Mouse (Mus musculus) kidney, adult 9 months (tissue): ENCODE results near the gene Ppp1r3e.

ENCODE experiments used
- DNase-seq: peaks from one replicate; pipeline ENCODE4 v3.0.0; 2022

Gene Ppp1r3e

DNA sequence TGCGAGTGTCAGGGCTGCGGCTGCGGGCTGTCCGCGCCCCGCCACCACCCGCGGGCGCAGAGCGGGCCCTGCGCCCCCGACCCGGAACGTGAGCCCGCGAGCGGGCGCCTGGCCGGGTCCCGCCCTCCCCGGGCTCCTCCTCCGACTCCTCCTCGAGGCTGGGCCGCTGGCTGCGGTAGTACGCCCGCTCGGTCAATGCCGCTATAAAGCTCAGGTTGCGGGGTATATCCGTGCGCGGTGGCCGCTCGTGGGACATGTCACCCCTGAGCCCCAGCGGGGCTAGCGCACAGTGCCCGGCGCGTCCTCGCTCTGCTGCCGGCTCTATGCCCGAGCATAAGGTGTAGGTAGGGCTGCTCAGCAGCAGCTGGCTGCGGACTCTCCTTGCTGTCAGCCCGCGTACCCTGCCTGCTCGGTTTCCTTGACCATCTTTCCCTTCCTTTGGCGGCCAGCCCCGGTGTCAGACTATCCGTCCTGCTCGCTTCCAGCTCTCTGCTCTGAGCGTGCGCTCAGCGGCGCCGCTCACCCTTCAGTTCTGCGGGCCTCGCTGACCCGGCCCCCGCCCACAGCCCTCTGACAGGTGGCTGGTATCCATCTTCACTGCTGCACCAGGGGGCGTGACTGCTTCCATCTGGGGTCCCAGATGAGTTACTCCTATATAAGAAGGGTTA, at the start of gene Ppp1r3e:
Gene Ppp1r3e (minus strand): TSS at position 503 of the 668 bp plus-strand sequence.
- DNase-seq, result peak; percentile 74

DNA sequence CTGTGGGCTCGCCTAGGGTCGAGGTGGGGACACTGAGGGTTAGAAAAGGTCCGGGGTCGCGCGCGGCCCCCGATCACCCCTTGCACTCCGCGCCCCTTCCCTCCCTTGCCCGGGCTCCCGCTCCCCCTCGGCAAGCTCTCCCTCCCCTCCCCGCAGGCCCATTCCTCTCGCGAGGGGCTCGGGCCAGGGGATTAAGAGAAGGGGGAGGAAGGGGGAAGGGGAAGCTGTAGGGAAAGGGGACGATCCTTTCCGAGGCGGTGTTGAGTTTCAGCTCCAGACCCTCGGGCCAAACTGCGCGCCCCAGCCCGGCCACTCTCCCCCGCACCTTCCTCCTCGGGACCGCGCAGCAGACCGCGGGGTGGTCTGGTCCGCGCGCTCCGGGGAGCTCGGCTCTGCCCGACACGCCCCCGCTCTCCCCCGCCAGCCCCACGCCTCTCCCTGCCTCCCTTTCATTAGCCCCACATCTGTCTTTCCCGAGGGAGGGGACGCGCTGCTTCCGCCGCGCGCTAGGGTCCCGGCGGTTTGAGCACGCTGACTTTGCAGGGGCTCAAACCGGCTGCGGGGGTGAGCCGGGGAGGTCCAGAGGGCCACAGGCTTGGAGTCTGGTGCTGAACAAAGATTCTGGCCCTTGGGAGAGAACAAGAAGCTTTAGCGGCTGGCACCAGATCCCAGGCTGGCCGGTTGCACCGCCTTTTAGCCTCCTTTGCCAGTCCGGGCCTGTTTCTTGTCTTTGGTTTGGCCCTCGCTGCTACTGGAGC, 49.2 kb upstream of the Ppp1r3e start:
- no peak for DNase-seq

DNA sequence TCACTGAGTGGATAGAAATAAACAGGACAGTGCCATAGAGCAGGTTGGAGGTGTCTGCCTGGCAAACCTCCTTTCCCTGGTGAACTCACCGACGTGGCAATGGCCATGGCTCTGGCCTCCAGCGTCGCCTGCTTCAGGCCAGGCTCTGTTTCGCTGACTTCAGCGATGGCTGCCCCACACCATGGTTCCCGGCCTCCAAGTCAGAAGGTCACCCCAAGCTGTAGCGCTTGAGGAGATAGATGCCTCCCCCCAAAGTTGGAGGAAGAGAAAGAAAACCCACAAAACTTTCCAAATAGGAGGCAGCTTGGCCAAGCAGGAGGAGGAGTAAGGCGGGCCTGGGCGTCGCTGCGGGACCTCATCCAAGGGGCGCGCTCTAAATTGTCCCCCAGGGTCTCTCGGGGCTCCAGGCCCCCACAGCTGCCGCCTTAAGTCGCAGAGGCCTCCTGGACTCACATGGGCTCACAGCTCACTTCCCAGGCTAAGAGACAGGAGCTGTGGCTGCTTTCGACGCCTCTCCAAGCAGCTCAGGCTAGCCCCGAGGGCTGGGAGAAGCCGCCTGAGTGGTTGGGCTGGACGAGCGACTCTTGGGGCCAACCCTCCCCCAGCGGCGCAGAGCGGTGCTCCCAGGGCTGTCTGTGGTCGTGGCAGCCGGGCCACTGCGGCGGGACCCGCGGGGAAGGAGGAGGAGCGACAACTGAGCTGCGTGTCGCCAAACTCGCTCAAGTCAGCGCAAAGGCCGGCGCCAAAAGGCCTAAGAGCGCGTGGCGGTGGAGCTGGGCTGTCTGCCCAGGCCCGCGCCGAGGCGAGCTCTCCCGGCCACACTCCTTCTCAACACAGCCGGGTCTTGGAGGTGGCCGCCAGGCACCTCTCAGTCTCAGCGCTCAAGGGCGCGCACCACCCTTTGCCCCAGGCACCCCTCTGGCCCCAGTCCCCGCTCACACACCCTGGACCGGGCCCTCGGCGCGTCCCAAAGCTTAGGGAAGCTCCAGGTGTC, 48.3 kb upstream of the Ppp1r3e start, which contains the start of gene Efs:
Gene Efs (minus strand): TSS at position 778 of the 994 bp plus-strand sequence.
- DNase-seq, result peak; percentile 28

DNA sequence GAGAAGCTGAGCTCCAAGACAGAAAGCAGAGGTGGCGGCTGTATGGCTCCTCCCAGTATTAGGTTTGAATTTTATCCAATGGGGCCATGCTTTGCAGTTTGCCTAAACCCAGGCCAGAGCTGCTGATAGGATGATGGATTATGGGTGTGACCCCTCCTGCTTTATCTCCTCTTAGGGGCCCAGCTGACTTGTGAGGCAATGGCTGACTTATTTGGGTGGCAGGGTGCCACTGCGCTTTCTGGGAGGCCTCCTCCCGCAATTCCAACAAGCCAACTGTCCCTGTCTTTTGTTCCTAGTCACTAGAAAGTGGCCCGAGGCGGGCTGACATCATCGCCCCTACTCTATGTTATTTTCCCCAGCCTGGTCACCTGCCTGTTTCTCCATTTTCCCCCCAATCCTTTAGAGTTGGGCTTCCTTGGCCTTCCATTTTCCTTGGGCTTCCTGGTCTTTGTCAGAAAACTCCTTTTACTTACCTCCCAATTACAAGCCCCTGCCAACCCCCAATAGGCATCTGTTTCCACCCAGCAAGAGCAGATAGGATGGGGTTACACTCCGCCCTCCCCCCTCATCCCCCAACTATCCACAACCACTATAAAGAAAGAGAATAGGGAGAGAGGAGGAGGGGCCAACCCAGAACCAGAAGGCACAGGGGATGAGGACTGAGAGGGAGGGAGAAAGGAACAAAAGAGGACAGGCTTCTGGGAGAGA, 47.4 kb upstream of the Ppp1r3e start:
- DNase-seq, result no peak

DNA sequence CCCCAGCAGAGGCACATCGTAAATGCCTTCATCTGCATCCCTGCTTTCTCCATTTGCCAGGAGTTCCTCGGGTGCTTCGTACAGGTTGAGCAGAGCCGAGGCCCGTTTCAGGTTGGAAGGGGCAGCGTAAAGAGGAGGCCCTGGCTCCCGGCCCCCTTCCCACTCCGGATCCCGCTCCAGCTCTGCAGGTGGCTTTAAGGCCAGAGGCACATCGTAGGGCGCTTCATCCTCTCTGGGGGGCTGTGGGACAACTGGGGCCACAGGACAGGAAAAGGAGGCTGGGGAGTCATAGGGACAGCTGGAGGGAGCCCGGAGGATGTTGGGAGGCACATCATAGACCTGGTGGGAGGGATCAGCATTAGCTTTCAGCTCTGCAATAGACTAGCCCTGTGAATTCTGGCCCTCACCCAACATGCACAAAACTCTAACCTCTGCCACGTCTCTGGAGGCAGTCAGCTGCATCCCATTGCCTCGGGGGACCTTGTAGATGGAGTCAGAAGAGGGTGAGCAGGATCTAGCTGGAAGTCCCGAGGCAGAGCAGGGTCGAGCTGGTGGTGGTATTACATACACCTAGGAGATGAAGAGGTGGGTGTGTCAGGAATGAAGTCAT, 42.8 kb upstream of the Ppp1r3e start:
- DNase-seq, result no peak

DNA sequence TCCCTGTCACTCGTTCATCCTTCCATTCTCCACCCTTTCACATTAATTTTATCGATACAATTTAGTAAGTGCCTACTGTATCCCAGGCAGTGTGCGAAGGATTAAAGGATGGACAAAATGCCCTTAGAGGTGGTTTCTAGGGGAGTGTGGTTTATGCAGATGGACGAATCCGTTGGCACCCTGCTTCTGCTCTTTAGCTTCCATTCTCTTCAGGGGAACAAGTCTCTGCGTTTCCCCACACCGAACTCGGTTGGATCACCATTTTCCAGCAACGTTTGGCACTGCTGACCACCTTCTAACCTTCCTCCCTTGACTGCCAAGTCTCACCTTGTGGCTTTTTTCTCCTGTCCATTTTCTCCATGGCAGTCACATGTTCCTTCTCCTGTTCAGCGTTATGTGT, 36.0 kb upstream of the Ppp1r3e start:
- DNase-seq, result no peak

DNA sequence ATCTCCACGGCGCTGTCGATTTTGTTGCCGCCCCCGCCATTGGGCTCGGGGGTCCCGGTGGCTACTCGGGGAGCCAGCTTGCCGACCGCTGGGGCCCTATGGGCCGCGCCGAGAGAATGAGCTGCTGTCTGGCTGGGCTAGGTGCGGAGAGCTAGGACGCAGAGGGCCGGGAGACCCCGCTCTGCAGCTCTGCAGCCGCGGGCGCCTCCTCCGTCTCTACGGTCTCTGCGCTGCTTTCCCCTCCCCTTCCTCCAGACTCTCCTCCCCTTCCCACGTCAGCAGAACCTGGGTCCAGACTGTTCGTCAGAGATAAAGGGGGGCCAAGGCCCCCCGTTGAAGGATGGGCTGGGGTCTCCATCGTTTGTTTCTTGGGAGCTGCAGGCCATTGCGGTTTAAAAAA, 35.5 kb upstream of the Ppp1r3e start, which contains the start of gene Slc22a17:
Gene Slc22a17 (minus strand): TSS at position 247 of the 400 bp plus-strand sequence.
- peak; percentile 56 for DNase-seq

DNA sequence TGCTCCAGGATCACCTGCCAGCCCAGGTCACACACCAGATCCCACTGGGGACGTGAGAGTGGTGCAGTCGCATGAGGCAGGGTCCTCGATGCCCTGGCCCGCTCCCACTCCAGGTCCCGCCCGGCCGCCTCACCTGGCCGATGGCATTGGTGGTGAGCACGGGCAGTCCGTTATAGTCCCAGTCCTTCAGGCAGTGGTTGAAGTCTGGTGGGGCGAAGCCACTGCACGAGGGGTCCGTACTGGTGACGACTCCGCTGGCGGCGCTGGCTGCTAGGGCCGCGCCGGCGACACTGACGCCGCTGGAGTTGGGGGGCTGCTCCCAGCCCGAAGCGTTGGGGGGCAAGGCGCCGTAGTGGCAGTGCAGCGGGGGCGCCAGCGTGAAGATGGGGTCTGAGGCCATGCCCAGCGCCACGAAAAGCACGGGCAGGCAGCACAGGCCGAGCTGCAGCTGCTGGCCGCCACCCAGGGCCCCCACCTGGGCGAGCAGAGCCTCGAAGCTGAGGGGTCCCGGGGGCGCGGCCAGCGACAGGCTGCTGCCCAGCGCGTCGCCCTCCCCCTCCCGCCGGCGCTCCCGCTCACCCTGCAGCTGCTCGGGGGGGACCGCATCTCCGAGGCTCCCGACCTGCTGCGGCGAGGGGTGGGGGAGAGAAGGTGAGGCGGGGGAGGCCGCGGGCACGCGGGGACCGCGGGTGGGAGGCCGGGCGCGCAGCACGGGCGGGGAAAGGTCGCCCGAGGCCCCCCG, 34.9 kb upstream of the Ppp1r3e start:
- DNase-seq, result no peak

DNA sequence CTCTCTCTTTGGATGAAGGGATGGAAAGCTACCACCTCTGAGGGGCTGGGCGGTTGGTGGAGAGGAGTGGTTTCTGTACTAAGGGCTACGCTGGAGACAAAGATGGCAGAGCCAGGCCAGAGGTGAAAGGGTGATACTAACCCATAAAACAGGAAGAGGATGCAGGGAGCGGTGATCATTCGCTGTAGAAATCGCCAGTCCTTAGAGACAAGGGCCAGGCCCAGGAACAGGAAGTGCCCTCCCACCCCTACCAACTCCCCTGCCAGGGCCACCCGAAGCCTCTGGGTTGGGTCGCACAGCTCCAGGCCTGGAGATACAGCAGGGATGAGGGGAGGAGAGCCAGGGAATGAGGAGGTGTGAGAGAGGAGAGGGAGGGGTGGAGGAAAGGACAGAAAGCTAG, 31.3 kb upstream of the Ppp1r3e start:
- no peak for DNase-seq

DNA sequence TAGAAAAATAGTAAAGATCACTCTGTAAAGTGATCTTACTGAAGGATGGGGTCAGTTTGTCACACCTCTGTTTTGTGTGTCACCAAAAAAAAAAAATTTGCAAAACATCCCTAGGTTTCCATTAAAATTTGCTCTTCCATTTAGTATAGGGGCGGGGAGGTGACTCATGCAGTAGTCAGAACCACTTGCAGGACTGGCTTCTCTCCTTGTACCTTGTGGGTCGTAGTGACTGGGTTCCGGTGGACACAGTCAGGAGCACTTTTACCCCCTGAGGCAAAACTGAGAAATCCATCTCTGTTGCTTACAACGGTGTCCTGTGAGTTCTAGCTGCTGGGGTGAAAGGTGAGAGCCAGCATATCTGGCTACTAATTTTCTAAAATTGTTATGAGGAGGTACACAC, 26.3 kb upstream of the Ppp1r3e start:
- no peak for DNase-seq

DNA sequence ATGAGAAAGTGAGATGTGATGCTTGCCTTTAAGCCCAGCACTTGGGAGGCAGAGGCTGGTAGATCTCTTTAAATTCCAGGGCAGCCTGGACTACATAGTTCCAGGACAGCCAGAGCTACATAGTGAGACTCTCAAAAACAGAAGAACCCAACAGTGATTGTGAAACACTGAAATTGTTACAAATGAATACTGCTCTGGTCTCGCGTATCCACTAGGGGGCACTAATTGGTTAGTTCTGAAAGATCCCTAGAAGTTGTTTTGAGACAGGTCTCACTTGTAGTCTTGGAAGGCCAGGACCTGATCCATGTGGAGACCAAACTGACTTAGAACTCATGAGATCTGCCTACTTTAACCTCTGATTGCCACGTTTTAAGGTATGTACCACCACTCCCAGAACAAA, 23.0 kb upstream of the Ppp1r3e start:
- peak; percentile 90 for DNase-seq

DNA sequence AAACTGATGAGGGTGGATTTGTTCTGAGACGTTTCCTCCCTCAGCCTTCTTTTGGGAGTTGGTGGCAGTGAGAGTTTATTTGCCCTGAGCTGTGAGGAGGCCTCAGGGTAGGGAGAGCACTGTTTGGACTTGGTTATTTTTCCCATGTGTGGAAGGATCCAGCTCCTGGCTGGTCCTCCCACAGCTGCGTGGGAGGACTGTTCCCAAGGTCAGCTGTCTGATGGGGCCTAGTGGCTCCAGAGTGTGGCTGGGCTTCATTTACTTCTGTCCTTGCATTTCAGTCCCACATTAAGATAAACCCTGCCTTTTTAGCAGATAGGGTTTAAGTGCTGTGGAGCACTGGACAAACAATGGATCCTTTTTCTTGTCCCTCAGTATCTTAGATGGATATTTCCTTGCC, 20.1 kb upstream of the Ppp1r3e start:
- DNase-seq, result no peak

DNA sequence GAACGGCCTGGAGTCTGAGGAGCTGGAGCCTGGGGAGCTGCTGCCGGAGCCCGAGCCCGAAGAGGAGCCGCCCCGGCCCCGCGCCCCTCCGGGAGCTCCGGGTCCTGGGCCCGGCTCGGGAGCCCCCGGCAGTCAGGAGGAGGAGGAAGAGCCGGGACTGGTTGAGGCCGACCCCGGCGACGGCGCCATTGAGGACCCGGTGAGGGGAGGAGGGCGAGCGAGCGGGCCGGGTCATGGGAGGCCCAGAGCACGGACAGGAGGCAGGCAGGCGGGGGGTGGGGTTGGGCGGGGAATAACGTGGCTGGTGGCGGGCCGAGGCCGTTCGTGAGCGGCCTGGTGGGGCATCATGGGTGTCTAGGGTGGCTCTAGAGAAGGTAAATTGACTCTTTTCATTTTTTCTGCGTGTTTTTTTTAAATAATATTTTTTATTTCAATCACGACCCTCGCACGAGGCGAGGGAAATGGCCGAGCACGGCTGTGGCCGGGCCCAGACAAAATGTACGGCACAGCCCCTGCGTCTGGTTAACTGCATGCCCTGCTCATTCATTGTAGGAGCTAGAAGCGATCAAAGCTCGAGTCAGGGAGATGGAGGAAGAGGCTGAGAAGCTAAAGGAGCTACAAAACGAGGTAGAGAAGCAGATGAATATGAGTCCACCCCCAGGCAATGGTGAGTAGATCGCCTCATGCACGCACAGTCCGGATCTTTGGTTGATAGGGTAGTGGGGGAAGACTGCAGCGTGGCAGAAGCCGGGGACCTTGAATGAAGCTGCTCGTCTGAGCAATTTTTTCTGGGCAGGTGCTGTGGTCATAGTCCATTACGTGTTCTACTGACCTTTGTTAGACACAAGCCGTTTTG, 17.2 kb upstream of the Ppp1r3e start:
- DNase-seq, result peak; percentile 63

DNA sequence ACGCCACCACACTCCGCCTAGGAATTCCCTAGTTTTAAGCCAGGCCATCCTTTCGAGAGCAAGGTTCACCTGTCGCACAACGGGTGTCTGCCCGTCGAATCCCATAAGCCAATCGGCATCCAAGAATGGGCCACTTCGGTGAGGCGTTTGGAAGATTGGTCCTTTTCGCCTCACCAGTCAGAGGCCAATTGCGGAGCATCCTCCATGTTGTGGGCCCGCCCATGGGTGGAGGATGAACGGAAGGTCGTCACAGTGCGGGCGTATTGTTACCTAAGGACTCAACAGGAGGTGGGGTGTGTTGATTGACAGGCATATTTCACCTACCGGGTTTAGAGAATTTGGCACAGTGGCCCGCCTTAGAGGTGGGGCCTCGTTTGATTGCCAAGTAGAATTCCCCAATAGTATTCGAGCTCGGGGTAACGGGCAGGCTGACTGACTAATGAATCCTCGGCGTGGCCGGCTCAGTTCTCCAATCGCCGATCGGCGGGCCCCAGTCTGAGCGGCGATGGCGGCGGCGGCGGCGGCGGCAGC, 16.4 kb upstream of the Ppp1r3e start:
- DNase-seq, result peak; percentile 100

DNA sequence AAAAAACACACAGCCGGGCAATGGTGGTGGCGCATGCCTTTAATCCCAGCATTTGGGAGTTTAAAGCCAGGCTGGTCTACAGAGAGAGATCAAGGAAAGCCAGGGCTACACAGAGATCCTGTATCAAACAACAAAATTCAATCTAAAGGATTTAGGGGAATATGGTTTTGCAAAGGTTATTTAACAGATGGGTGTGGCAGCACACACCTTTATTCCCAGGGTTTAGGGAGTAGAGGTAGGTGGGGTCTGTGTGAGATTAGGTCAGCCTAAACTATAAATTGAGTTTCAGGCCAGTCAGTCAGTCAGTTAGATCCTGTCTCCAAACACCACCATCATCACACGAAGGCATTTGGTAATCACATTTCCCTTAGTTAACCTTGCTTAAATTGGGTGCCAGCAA, 14.8 kb upstream of the Ppp1r3e start, which contains the start of gene Pabpn1:
Gene Pabpn1 (plus strand): TSS at position 301 of the 400 bp plus-strand sequence.
- DNase-seq, result no peak

DNA sequence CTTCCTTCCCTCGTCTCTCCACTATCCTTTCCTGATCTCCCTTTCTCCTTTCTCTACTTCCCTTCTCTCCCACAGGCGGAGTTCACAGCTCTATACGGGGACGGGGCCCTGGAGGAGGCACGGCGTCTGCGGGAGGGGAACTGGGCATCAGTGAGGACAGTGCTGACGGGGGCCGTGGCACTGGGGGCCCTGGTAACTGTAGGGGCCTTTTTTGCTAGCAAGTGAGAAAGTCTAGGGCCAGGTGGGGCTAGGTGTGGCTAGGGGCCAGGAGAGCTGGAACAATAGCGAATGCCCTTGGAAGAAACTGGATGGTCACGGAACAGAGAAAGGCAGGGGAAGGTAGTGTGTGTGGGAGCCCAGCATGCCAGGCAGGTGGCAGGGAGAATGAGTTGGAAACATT, 8.0 kb upstream of the Ppp1r3e start:
- DNase-seq, result no peak

DNA sequence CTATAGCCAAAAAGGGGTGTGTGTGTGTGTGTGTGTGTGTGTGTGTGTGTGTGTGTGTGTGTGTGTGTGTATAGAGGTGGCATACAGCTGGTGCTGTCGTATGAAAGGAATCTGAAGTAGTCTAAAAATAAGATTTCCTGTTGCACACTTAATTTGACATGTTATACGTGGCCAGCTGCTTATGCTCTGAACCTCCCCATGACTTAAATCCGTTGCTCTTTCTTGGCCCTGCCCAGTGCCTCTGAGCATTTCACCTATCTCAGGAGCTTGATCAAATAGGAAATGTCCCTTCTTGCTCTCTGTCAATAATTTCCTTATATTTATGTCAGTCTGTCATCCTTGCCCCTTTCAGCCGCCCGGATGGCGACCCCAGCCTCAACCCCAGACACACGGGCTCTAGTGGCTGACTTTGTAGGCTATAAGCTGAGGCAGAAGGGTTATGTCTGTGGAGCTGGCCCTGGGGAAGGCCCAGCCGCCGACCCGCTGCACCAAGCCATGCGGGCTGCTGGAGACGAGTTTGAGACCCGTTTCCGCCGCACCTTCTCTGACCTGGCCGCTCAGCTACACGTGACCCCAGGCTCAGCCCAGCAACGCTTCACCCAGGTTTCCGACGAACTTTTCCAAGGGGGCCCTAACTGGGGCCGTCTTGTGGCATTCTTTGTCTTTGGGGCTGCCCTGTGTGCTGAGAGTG, 6.8 kb upstream of the Ppp1r3e start:
- DNase-seq, result no peak

DNA sequence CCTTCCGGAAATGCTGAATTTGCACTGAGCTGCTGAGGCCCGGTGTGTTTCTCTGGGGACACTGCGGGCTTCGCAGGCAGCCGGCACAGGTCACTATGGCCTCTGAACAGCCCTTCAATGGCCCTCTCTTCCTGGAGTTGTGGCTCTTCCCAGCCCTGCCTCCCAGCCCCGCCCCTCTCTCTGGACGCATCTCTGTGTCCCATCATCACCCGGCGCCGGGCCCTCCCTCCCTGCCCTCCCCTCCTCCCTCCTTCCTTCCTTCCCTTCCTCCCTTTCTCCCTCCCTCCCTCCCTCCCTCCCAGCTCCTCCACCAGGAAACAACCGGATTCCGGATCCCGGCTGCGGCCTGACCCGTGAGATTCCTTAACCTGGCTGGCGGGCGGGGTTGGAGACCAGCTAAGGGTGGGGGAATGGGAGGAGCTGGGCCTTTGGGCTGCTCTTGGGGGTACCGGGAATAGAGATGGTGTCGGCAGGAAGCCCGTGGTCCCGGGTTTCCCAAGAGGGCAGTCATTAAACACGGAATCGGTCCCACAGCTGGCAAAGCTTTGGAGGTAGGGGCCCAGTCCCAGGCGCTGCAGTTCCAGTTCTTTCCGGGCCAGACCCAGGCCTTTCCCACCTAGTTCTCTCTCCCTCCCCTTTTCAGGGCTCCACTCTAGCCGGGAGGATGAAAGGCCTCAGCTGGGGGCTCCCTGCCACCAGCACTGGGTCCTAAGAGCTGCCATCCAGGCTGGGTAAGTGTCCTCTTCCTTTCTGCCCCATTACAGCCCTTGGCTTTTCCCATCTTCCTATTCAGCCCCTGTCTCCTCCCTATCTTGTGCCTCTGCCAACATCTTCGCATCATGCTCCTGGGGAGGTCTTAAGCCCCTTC, 6.0 kb upstream of the Ppp1r3e start, which contains the start of the genes Bcl2l2 and Gm20521:
Gene Bcl2l2 (plus strand): TSS at position 224 of the 868 bp plus-strand sequence.
Gene Gm20521 (plus strand): TSS at position 288 of the 868 bp plus-strand sequence.
- peak; percentile 86 for DNase-seq
